Mouse (Mus musculus): Measurements from ENCODE around the gene Itsn1. TPM values are rescaled to one million over a fixed set of nuclear protein-coding genes. Genes with fewer than 3 reads are reported as not detected.

Itsn1 gene
- polyA plus RNA-seq, 1 experiment from 2014 or later = 55.2 TPM

DNA sequence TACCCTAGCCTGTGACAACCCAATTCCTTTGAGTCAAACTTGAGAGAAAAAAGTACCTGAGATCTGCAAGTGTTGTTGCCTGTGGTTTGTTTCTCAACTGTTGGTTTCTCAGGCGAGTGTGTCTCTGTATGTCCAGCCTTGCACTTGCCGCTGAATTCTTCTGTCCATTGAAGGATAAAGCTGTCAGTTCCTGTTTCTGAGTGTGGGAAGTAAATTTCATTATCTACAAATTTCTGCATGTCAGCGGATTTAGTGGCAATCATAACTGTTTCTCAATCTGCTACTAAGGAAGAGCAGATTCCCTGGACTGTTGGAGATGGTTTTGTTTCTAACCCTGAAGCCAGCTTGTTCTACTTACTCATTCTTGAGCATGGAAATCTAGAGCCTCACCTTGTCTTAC lies 32.7 kb downstream of the Itsn1 start:
- H3K4me1 ChIP-seq (replicated peaks) = peaks cover 72% of the 10 kb centered on the region
- no peak overlapping the region for H3K4me3 ChIP-seq
- ATAC-seq (ENCODE audit: low FRiP score) = no peak
- 79% methylated on average over 3 of the region's 3 CpGs for WGBS
- no peaks in the 10 kb centered on the region for H3K9me3 ChIP-seq
- H3K4me2 ChIP-seq = no peak overlapping the region
- H3K27ac ChIP-seq = peak overlapping the region; percentile 10; the same call in 1 of the 2 replicates
- H3K27me3 ChIP-seq = no peaks in the 10 kb centered on the region
- no peaks in the 10 kb centered on the region for H3K36me3 ChIP-seq
- no peak overlapping the region for H3K9ac ChIP-seq

DNA sequence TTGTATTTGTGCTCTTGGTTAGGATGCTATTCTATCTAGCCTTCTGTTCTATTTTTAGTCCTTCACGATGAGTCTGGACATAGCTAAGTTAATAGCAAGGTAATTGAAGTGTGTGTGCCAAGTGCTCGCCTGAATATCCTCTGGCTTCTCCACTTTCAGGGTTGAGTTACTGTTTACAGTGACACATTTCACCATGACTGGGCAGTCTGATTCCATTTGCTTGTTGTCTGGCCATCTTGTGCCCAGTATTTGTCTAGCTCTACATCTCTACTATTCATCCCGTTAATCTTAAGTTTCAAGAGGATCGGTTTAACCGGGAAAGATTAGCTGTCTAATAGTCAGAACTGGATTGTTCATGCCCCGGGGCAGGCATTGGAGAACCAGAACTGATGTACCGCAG lies 33.4 kb downstream of the Itsn1 start:
- 69% methylated on average over 7 of the region's 7 CpGs for WGBS
- Histone ChIP-seq H3K27ac (peak overlapping the region; percentile 36; the same call in 1 of the 2 replicates), H3K9me3 (no peaks in the 10 kb centered on the region), H3K4me2 (no peak overlapping the region), H3K4me3 (no peak overlapping the region), H3K27me3 (no peaks in the 10 kb centered on the region), H3K9ac (no peak overlapping the region), H3K4me1 (replicated peaks) (peaks cover 77% of the 10 kb centered on the region), H3K36me3 (no peaks in the 10 kb centered on the region)
- no peak for ATAC-seq (ENCODE audit: low FRiP score)

DNA sequence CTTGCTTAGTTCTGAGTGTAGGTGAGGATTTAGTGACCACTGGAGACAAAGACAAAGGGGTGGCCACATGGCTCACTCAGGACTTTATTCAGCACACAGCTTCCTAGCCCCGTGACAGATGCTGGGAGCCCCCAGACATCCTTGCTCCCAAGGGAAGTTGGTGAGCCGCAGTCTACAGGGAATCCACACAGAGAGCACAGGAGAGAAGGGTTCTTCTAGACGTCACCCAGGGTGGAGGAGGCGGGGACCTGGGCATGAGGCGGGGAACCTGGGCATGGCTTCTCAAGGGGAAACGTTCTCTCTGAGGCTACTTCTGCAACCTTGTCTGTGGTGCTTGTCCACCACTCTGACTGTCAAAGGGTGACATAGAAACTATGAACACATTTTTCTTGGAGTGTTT lies 34.9 kb downstream of the Itsn1 start:
- H3K36me3 ChIP-seq = no peaks in the 10 kb centered on the region
- H3K4me1 ChIP-seq (replicated peaks) = peaks cover 85% of the 10 kb centered on the region

DNA sequence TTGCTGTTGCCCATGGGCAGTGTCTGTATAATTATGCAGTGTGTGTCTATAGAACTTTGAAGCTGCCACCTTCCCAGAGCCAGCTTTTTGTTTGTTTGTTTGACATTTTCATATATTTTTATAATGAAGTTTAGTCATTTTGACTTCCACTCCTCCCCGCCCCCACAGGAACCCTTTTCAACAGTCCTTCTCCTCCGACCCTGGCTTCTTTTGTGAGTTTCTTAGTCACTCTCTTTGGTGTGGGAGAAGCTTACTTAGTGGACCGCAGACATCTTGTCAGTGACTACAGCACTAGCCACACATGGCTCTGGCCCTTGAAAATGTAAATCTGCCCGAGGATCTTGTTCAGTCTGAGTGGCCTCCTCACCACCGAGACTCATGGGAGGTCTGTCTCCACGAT lies 35.3 kb downstream of the Itsn1 start:
- no peaks in the 10 kb centered on the region for H3K27me3 ChIP-seq

More for the DNA sequence above, 34.9 kb downstream of the Itsn1 start:
- WGBS = 44% methylated on average over 6 of the region's 6 CpGs
- no peak overlapping the region for H3K9ac ChIP-seq
- H3K4me3 ChIP-seq = no peak overlapping the region
- ATAC-seq (ENCODE audit: low FRiP score) = no peak
- H3K27ac ChIP-seq = peak overlapping the region; percentile 48; the same call in 1 of the 2 replicates
- H3K4me2 ChIP-seq = no peak overlapping the region
- H3K27me3 ChIP-seq = no peaks in the 10 kb centered on the region
- no peaks in the 10 kb centered on the region for H3K9me3 ChIP-seq

DNA sequence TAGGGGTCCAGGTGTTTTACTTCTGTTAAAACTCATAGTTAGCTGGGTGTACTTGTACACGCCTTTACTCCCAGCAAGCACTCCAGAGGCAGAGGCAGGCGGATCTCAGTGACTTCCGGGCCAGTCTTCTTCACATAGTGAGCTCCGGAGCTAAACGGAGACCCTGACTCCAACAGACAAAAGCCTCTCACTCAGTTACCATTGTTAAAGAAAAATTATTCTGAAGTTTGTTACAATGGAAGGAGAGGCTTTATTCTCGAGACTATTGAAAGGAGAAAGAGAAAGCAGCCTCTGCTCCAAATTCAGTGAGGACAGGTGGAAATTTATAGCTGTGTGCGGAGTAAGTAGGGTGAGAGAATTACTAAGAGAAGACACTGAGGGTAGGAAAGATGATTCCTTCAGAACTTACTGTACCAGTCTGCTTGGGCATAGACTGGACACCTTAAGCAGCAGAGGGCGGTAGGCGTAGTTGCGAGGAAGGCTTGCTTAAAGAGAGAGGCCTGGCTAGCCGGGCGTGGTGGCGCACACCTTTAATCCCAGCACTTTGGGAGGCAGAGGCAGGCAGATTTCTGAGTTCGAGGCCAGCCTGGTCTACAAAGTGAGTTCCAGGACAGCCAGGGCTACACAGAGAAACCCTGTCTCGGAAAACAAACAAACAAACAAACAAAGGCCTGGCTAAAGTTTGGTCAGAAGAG lies 36.2 kb downstream of the Itsn1 start:
- Histone ChIP-seq H3K4me3 (no peak overlapping the region), H3K27me3 (no peaks in the 10 kb centered on the region), H3K4me1 (replicated peaks) (peaks cover 88% of the 10 kb centered on the region), H3K4me2 (no peak overlapping the region), H3K36me3 (no peaks in the 10 kb centered on the region), H3K9me3 (no peaks in the 10 kb centered on the region), H3K9ac (no peak overlapping the region), H3K27ac (peak overlapping the region; percentile 18; the same call in 1 of the 2 replicates)
- WGBS = 77% methylated on average over 15 of the region's 15 CpGs
- no peak for ATAC-seq (ENCODE audit: low FRiP score)

More for the DNA sequence above, 35.3 kb downstream of the Itsn1 start:
- Histone ChIP-seq H3K4me3 (no peak overlapping the region), H3K4me2 (no peak overlapping the region), H3K27ac (peak overlapping the region; percentile 48), H3K4me1 (replicated peaks) (peaks cover 85% of the 10 kb centered on the region), H3K36me3 (no peaks in the 10 kb centered on the region), H3K9me3 (no peaks in the 10 kb centered on the region), H3K9ac (no peak overlapping the region; the same call in 1 of the 2 replicates)
- 70% methylated on average over 6 of the region's 6 CpGs for WGBS
- ATAC-seq (ENCODE audit: low FRiP score) = no peak

DNA sequence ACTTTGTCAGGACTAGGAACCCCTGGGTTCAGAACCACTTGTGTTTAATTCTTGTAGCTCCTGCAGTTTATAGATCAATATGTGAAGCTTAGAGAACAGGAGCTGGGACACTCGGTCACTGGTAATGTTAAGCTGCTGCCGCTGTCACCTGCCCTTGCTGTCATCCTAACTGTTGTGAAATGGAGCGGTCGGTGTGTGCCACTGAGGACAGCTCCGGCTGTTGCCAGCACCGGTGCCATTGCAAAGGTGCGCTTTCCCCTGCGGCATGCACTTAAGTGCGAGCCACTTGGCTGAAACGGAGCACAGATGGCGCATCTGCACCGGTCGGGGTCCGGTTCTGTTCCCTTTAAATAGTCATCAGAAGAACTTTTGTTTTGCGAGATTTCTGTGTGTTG lies 36.7 kb downstream of the Itsn1 start:
- no peak overlapping the region for H3K4me3 ChIP-seq
- no peak for ATAC-seq (ENCODE audit: low FRiP score)
- no peak overlapping the region for H3K27ac ChIP-seq
- 80% methylated on average over 15 of the region's 15 CpGs for WGBS
- H3K4me2 ChIP-seq = no peak overlapping the region
- no peak overlapping the region for H3K9ac ChIP-seq
- no peaks in the 10 kb centered on the region for H3K9me3 ChIP-seq
- H3K4me1 ChIP-seq (replicated peaks) = peaks cover 88% of the 10 kb centered on the region
- no peaks in the 10 kb centered on the region for H3K27me3 ChIP-seq
- no peaks in the 10 kb centered on the region for H3K36me3 ChIP-seq

DNA sequence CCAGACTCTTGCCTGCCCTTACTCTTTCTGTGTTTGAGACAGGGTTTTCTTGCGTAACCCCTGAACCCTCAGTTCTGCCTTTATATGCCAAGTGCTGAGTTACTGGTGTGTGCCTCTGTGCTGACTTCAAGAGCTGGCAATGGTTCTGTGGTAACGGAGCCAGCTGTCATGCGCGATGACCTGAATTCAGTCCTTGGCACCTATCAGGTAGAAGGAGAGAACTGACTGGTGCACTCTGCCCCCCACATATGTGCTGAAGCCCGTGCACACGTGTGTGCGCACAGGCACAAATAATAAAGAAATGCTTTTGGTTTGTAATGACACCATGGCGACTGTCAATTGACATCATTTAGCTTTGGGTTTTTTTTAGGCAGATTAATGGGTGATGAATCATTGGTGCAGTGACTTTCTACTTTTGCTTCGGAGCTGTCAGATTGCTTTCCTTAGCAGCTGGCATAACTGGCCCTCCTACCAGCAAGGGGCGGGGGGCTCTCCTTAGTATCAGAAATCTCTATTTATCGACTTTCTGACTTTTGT lies 38.2 kb downstream of the Itsn1 start:
- no peaks in the 10 kb centered on the region for H3K36me3 ChIP-seq
- H3K9ac ChIP-seq = no peak overlapping the region
- H3K4me2 ChIP-seq = no peak overlapping the region
- H3K4me3 ChIP-seq = no peak overlapping the region
- H3K9me3 ChIP-seq = no peaks in the 10 kb centered on the region
- H3K27me3 ChIP-seq = no peaks in the 10 kb centered on the region
- WGBS = 71% methylated on average over 11 of the region's 11 CpGs
- H3K27ac ChIP-seq = no peak overlapping the region; the same call in 1 of the 2 replicates
- no peak for ATAC-seq (ENCODE audit: low FRiP score)
- H3K4me1 ChIP-seq (replicated peaks) = peaks cover 89% of the 10 kb centered on the region

DNA sequence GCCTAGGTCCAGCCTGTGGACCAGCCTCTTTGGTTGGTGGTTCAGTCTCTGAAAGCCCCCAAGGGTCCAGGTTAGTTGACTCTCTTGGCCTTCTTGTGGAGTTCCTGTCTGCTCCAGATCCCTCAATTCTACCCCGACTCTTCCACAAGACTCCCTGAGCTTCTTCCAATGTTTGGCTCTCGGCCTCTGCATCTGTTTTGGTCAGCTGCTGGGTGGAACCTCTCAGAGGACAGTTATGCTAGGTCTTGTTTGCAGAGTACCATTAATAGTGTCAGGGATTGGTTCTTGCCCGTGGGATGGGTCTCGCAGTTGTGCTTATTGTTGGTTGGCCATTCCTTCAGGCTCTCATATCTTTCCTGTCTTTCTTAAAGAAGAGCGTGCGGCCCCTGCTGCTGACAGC lies 39.5 kb downstream of the Itsn1 start:
- Histone ChIP-seq H3K4me2 (no peak overlapping the region), H3K4me3 (no peak overlapping the region), H3K4me1 (replicated peaks) (peaks cover 82% of the 10 kb centered on the region), H3K27ac (peak overlapping the region; percentile 30), H3K9ac (no peak overlapping the region), H3K27me3 (no peaks in the 10 kb centered on the region), H3K9me3 (no peaks in the 10 kb centered on the region), H3K36me3 (no peaks in the 10 kb centered on the region)
- 91% methylated on average over 6 of the region's 6 CpGs for WGBS
- ATAC-seq (ENCODE audit: low FRiP score) = no peak

DNA sequence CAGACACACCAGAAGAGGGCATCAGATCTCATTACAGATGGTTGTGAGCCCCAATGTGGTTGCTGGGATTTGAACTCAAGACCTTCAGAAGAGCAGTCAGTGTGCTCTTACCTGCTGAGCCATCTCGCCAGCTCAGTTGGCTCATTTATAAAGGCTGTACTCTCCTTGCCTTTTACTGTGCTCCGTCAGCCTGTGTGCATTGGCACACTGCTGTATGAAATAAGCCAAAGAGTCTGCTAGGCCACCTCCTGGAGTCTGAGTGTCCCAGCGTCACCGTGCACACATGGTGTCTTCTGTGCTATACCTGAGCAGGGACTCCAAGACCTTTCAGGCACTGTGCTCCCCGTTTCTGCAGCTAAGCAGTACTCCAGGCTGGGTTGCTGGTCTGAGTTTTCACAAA lies 40.8 kb downstream of the Itsn1 start:
- H3K4me3 ChIP-seq = no peak overlapping the region
- no peak overlapping the region for H3K4me2 ChIP-seq
- no peaks in the 10 kb centered on the region for H3K9me3 ChIP-seq
- 0 out of 2 replicates have a peak overlapping the region, but pooled peaks have one; percentile 49 for H3K9ac ChIP-seq
- ATAC-seq (ENCODE audit: low FRiP score) = no peak
- no peaks in the 10 kb centered on the region for H3K27me3 ChIP-seq
- H3K36me3 ChIP-seq = no peaks in the 10 kb centered on the region
- H3K4me1 ChIP-seq (replicated peaks) = peaks cover 81% of the 10 kb centered on the region
- peak overlapping the region; percentile 91 for H3K27ac ChIP-seq
- 56% methylated on average over 5 of the region's 5 CpGs for WGBS

DNA sequence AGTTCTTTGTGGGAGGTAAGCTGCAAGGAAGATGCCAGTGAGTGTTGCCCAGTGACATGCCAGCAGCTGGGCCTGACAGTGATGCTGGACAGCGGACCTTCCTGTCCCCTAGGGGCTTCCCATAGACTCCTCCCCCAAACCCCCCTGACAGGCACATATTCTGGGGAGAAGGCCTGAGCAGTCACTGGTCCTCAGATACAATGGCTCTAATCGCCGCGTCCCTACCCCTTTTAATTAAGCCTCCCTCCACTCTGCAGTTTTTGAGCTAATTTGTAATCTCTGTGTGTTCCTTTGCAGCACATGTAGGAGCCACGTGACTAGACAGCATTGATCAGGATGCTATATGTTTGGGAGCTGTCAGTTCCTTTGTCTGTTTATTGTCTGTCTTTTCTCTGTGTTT lies 41.6 kb downstream of the Itsn1 start:
- H3K27ac ChIP-seq = peak overlapping the region; percentile 91
- H3K9ac ChIP-seq = peak overlapping the region; percentile 56
- H3K36me3 ChIP-seq = no peaks in the 10 kb centered on the region
- 10% methylated on average over 5 of the region's 5 CpGs for WGBS
- H3K9me3 ChIP-seq = no peaks in the 10 kb centered on the region
- no peaks in the 10 kb centered on the region for H3K27me3 ChIP-seq
- H3K4me1 ChIP-seq (replicated peaks) = peaks cover 80% of the 10 kb centered on the region
- H3K4me2 ChIP-seq = peak overlapping the region; percentile 26; the same call in 1 of the 2 replicates
- ATAC-seq (ENCODE audit: low FRiP score) = peak; percentile 79
- no peak overlapping the region for H3K4me3 ChIP-seq

DNA sequence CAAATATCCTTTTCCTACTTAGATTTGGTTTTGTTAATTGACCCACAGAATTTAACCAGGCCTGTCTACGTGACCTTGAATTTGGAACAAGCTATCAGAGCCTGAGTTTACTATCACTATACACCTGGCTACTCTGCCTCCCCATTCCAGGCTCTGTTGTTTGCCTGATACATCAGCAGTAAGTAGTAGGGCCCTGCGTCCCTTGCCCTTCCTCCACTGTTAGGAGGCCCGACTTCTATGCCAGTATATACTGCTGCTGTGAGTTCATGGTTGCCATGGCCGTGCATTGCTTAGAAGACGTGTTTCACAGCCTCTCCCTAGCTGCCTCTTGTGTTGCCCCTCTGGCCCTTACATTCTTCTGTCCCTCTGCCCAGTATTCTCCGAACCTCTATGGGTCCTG lies 42.3 kb downstream of the Itsn1 start:
- no peak overlapping the region for H3K4me3 ChIP-seq
- peak overlapping the region; percentile 26; the same call in 1 of the 2 replicates for H3K4me2 ChIP-seq
- H3K36me3 ChIP-seq = no peaks in the 10 kb centered on the region
- no peaks in the 10 kb centered on the region for H3K27me3 ChIP-seq
- peak overlapping the region; percentile 91 for H3K27ac ChIP-seq
- H3K9me3 ChIP-seq = no peaks in the 10 kb centered on the region
- peak overlapping the region; percentile 56 for H3K9ac ChIP-seq
- peak; percentile 29; the same call in 1 of the 2 replicates for ATAC-seq (ENCODE audit: low FRiP score)
- peaks cover 76% of the 10 kb centered on the region for H3K4me1 ChIP-seq (replicated peaks)
- 31% methylated on average over 6 of the region's 6 CpGs for WGBS

DNA sequence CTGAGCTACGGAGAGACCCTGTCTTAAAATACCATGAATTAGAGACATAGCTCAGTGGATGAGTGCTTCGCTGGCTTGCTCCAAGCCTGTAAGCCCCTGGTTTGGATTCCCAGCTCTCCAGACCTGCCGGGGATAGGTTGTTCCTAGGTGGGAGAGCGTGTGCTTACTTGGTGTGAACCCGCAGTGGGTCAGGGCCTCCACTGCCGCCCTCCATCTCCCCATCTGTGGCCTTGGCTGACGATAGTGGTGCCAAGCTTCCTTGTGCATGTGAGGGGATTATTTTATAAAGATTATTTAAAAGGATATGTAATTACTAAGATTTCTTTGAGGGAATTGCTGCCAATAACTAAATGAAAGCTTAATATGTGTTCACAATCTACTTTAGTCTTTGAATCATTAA lies 43.5 kb downstream of the Itsn1 start:
- H3K36me3 ChIP-seq = no peaks in the 10 kb centered on the region
- peaks cover 72% of the 10 kb centered on the region for H3K4me1 ChIP-seq (replicated peaks)
- H3K9me3 ChIP-seq = no peaks in the 10 kb centered on the region
- no peak overlapping the region for H3K4me3 ChIP-seq
- WGBS = 72% methylated on average over 7 of the region's 7 CpGs
- H3K9ac ChIP-seq = no peak overlapping the region
- ATAC-seq (ENCODE audit: low FRiP score) = no peak
- H3K4me2 ChIP-seq = no peak overlapping the region
- H3K27me3 ChIP-seq = no peaks in the 10 kb centered on the region
- peak overlapping the region; percentile 91 for H3K27ac ChIP-seq

DNA sequence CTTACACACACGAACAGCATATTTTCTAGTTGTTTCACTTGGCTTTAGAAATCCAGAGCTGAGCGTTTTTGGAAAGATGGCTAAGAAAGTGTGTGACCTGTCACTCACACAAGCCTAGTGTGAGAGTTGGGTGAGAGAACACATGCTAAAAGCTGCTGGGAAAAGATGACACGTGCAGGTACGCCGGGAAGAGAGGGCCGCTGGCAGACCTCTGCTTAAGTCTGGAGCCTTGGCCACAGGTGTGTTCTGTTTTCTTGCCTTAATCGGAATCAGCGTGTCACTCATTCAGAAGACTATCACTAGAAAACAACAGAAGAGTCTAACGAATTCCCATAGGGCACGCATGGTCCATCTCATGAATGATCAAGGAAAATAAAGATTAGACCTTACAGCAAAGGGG lies 50.5 kb downstream of the Itsn1 start:
- Histone ChIP-seq H3K36me3 (peaks cover 8% of the 10 kb centered on the region; the same call in 1 of the 2 replicates), H3K4me3 (no peak overlapping the region), H3K27ac (no peak overlapping the region), H3K9me3 (no peaks in the 10 kb centered on the region), H3K4me1 (replicated peaks) (peaks cover 29% of the 10 kb centered on the region), H3K27me3 (no peaks in the 10 kb centered on the region), H3K4me2 (no peak overlapping the region), H3K9ac (no peak overlapping the region)
- ATAC-seq (ENCODE audit: low FRiP score) = no peak
- WGBS = 77% methylated on average over 10 of the region's 10 CpGs

Data from hindbrain, embryonic 13.5 days (tissue).